Comparison of ENCODE assay signal across 8 mouse cellular contexts in the genomic region with DNA sequence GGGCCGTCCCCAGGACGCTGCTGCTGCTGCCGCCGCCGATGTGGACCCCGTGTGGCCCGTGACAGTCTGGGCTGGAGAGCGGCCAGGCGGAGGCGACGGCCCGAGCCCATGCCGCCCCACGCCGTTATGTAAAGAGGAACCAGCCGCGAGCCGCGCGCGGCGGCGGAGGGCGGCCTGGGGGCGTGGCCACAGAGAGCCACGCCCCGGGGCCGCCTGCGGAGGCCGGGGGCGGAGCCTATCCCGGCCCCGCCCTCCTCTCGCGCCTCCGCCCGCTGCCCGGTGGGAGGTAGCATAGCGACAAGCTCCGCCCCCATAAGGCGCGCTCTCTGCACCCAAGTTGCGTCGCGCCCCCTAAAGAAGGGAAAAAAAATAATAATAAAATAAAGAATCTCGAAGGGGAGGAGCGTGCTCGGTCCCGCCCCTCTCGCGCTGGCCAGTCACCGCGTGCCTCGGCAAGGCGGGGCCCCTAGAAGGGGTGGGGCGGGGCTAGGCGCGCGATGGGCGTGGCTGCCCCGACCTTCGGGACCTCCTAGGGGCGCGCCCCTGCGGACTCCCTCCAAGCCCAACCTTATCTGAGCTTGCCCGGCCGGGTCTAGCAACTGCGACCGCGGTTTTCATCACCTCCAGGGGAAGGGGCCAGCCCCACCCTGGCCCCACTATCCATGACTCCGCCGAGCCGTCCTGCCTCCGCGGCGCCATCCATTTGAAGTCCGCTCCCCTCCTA. TPM values are rescaled to one million over a fixed set of nuclear protein-coding genes. Genes with fewer than 3 reads are reported as not detected.
A peak's percentile ranks its signal among the peaks of the same experiment; 100 is the strongest.
DNase-seq lines count a peak whose midpoint lies in the region; ATAC-seq lines count a peak whose summit lies in the region.

No protein-coding gene starts in this region.

- WGBS in hindbrain, embryonic 13.5 days = under 1% methylated on average over 77 of the region's 77 CpGs

- H3K4me1 ChIP-seq in hindbrain, embryonic 13.5 days (replicated peaks) = peaks cover 62% of the 10 kb centered on the region

- H3K9me3 ChIP-seq in hindbrain, embryonic 13.5 days = no peaks in the 10 kb centered on the region

- H3K27ac ChIP-seq in hindbrain, embryonic 13.5 days = peak overlapping the region; percentile 55; the same call in 1 of the 2 replicates

- peak; percentile 64 for ATAC-seq in hindbrain, embryonic 13.5 days (ENCODE audit: low FRiP score)

- peak; percentile 95 for DNase-seq in R1 (ENCODE audit: low read depth, low spot score)
- peak; percentile 82 to 85 for DNase-seq in cerebellum, postnatal 14 days
- peak; percentile 76 to 78 for DNase-seq in frontal cortex, postnatal 14 days (ENCODE audit: low spot score in 2 of 2)
- peak; percentile 77 to 85 for DNase-seq in left cerebral cortex, adult 18-20 months (ENCODE audit: low spot score in 2 of 2)
- DNase-seq in lung, postnatal 4 days = peak; percentile 96 to 97
- peak; percentile 89 for DNase-seq in retina, postnatal 1 day
- DNase-seq in thymus, postnatal 4 days = peak; percentile 95

- peaks cover 72% of the 10 kb centered on the region for H3K27me3 ChIP-seq in hindbrain, embryonic 13.5 days

- H3K36me3 ChIP-seq in hindbrain, embryonic 13.5 days = no peaks in the 10 kb centered on the region

- peak overlapping the region; percentile 67 for H3K4me3 ChIP-seq in hindbrain, embryonic 13.5 days

- peak overlapping the region; percentile 92 for H3K4me2 ChIP-seq in hindbrain, embryonic 13.5 days

- peak overlapping the region; percentile 80 for H3K9ac ChIP-seq in hindbrain, embryonic 13.5 days

RNA-seq across cellular contexts. Expression of gene Sh2b3, which starts 0.6 kb away (rescaled TPM):
- 6.4 and 6.5 TPM in 2 replicates for polyA plus RNA-seq in hindbrain, embryonic 13.5 days (2015; fragmentation: Nextera tagmentation; extraction: Ambion mirVana)
- total RNA-seq in left cerebral cortex, adult 18-20 months (2021) = 10 to 100 TPM; 24.3 to 26.4 TPM

RNA-seq across cellular contexts. Expression of gene Pheta1, which starts 11.9 kb away (rescaled TPM):
- 45.5 and 47.4 TPM in 2 replicates for polyA plus RNA-seq in hindbrain, embryonic 13.5 days (2015; fragmentation: Nextera tagmentation; extraction: Ambion mirVana)
- total RNA-seq in left cerebral cortex, adult 18-20 months (2021) = 10 to 100 TPM in 1 of 2 experiments, 1 to 10 TPM in 1; 9.8 to 10.1 TPM

Comparison
In these comparisons a context has a peak if more than half of its experiments do, and no peak if none do; other contexts are left out.
1. Peak in every context shown above with its lines: DNase-seq, ATAC-seq, H3K4me3 ChIP-seq and H3K27ac ChIP-seq.